Mouse (Mus musculus) monocyte, adult 59 days (primary cell): Measurements from ENCODE around the gene Acbd7. TPM values are rescaled to one million over a fixed set of nuclear protein-coding genes. Genes with fewer than 3 reads are reported as not detected.

Experiments used
- total RNA-seq, 2 experiments: library from RNA; stranded (reverse); gene quantifications; one replicate each; pipeline ENCODE4 v1.2.4; 2023

Acbd7 gene
- total RNA-seq = not detected

GRCm38 (mm10) chr2:3335611-3336301, at the start of gene Acbd7:
Gene Acbd7 (plus strand): TSS chr2:3336168.

GRCm38 (mm10) chr2:3332484-3333242, 3.3 kb upstream of the Acbd7 start, which contains the start of gene Rpp38:
Gene Rpp38 (minus strand): TSS chr2:3332643.

Other genes with a start within 250 kb of the Acbd7 start
- gene Fam171a1, start 221.9 kb upstream of the Acbd7 start, total RNA-seq = under 1 TPM; 0.55 to 0.61 TPM
- 10 to 100 TPM; 13.8 to 15.4 TPM for gene Nmt2, start 52.0 kb upstream of the Acbd7 start, total RNA-seq
- gene Rpp38, start 3.5 kb upstream of the Acbd7 start, total RNA-seq = 1 to 10 TPM; 1.9 to 2.9 TPM
- not detected for gene Olah, start 61.0 kb downstream of the Acbd7 start, total RNA-seq
- 1 to 10 TPM; 1.0 to 2.3 TPM for gene Meig1, start 86.5 kb downstream of the Acbd7 start, total RNA-seq
- 10 to 100 TPM; 75.0 to 86.9 TPM for gene Dclre1c, start 88.0 kb downstream of the Acbd7 start, total RNA-seq
- under 1 TPM; 0.31 to 0.43 TPM for gene Suv39h2, start 138.9 kb downstream of the Acbd7 start, total RNA-seq
- 1 to 10 TPM; 7.7 to 8.4 TPM for gene Gm45902, start 176.6 kb downstream of the Acbd7 start, total RNA-seq
- 10 to 100 TPM; 52.7 to 58.1 TPM for gene Hspa14, start 176.6 kb downstream of the Acbd7 start, total RNA-seq
- under 1 TPM; 0.26 to 0.27 TPM for gene Cdnf, start 176.9 kb downstream of the Acbd7 start, total RNA-seq
- gene Fam107b, start 234.3 kb downstream of the Acbd7 start, total RNA-seq = 100 to 1,000 TPM; 236 to 241 TPM